Mouse (Mus musculus): ENCODE results near the gene Brpf3. TPM values are rescaled to one million over a fixed set of nuclear protein-coding genes. Genes with fewer than 3 reads are reported as not detected.

Brpf3 gene
- polyA plus RNA-seq, 2 experiments, result 48.6 to 98.3 TPM

DNA sequence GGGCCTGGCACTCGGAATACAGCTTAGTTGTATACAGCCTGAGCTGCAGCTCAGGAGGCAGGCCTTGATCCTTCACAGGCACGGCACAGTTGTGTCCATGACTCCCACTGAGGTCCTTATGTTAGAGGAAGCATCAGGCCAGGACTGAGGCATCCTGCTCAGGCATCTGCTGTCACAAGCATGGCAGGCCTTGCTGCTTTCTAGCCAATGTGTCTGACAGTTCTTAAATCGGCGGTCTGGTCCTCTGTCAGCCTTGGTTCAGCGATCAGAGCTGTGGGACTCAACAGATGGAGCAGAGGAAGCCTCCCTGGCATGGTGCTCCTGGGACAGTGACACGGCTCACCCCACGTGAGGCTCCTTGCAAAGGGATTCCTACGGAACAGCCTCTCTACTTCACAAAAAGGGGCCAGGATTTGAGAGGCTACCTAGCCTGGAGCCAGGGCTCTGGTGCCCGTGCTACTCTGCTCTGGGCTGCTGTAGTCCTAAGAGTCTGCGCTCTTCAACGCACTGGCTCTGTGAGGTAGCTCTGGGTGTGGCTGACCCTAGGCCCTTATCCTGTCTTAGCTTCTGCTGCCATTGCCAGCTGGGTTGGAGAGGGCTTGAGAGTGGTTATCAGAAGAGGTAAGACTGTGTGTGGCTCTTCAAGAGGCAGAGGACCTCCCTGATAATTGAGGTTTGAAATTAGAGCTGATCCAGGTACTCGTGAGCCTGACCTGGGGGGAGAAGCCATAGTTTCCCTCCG, 22.3 kb downstream of the Brpf3 start:
- peak; percentile 94 to 96 (median 96) for DNase-seq (ENCODE audit: low read depth in 3 of 3, low spot score in 3 of 3)
- TF ChIP-seq EP300 (IDR thresholded peaks at IDR 0.05; ENCODE audit: low read depth) (peak; percentile 98), CTCF (IDR thresholded peaks at IDR 0.05; ENCODE audit: low read depth) (0 out of 2 replicates have a peak, but pooled peaks have one; percentile 9)
- Histone ChIP-seq H3K9me3 (ENCODE audit: control insufficient read depth, low read length) (no peaks in the 10 kb centered on the region), H3K4me2 (ENCODE audit: low read depth) (peak overlapping the region; percentile 90), H3K4me1 (replicated peaks; ENCODE audit: control insufficient read depth in 2 of 2, insufficient read depth in 2 of 2, low read length in 1 of 2) (peaks cover 53 to 60% of the 10 kb centered on the region in 2 experiments), H3K4me3 (ENCODE audit: insufficient read depth in 1 of 2, low read depth in 2 of 2, low read length in 2 of 2) (peak overlapping the region; percentile 66 to 70), H3K27ac (peak overlapping the region; percentile 98), H3K9ac (replicated peaks) (peak overlapping the region; percentile 88), H3K36me3 (replicated peaks; ENCODE audit: control insufficient read depth, insufficient read depth, low read depth) (peaks cover 93% of the 10 kb centered on the region), H3K27me3 (ENCODE audit: control insufficient read depth, insufficient read depth, low read length) (no peaks in the 10 kb centered on the region)
- ATAC-seq (ENCODE audit: insufficient read depth), result peak; percentile 99
- 34% methylated on average over 13 of the region's 13 CpGs for WGBS (ENCODE audit: insufficient replicate concordance)

DNA sequence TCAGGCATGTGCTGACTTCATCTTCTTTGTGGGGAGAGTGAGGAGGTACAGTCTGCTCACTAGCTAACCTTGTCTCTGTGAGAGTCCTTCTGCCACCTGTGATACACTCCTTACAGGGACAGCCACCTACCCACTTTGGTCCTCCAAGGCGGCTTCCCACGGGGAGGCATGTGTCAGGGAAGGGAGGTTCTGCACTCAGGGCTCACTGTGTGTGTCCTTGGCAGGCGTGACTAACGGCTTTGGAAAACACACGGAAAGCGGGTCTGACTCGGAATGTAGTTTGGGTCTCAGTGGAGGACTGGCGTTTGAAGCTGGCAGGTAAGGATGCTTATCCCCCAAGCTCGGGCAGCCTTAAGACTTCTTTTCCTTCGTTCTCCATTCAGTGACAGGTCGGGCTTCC, 22.9 kb downstream of the Brpf3 start:
- Histone ChIP-seq H3K27ac (peak overlapping the region; percentile 98), H3K4me3 (ENCODE audit: insufficient read depth in 1 of 2, low read depth in 2 of 2, low read length in 2 of 2) (peak overlapping the region; percentile 66 to 70), H3K9ac (replicated peaks) (peak overlapping the region; percentile 88), H3K4me1 (replicated peaks; ENCODE audit: control insufficient read depth in 2 of 2, insufficient read depth in 2 of 2, low read length in 1 of 2) (peaks cover 58 to 66% of the 10 kb centered on the region in 2 experiments), H3K4me2 (ENCODE audit: low read depth) (peak overlapping the region; percentile 90), H3K27me3 (ENCODE audit: control insufficient read depth, insufficient read depth, low read length) (no peaks in the 10 kb centered on the region), H3K36me3 (replicated peaks; ENCODE audit: control insufficient read depth, insufficient read depth, low read depth) (peaks cover 93% of the 10 kb centered on the region), H3K9me3 (ENCODE audit: control insufficient read depth, low read length) (no peaks in the 10 kb centered on the region)
- no peak for DNase-seq (ENCODE audit: low read depth in 3 of 3, low spot score in 3 of 3)
- 53% methylated on average over 11 of the region's 11 CpGs for WGBS (ENCODE audit: insufficient replicate concordance)
- ATAC-seq (ENCODE audit: insufficient read depth), result peak; percentile 17; the same call in 1 of the 2 replicates
- no peak for TF ChIP-seq EP300 (IDR thresholded peaks at IDR 0.05; ENCODE audit: low read depth)
- no peak for TF ChIP-seq CTCF (IDR thresholded peaks at IDR 0.05; ENCODE audit: low read depth)

DNA sequence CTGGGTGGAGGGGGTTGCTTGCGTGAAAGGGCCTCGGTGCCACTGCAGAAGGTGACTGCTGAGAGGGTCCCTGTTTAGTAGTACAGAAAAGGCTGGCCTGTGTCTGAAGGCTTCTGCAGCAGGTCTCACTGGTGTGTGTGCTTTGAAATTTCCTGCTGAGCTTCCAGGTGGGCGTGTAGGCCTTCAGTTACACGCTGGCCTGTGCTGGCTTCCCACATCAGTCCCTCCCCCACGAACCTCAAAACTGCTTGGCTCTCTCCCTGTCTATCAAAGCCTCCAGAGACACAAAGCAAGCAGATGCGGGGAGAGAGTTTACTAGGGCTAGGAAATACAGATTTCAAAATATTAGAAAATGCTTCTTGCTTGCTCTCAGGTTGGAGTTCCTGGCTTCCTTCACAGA, 24.0 kb downstream of the Brpf3 start:
- peak overlapping the region; percentile 90 for H3K4me2 ChIP-seq (ENCODE audit: low read depth)
- H3K27ac ChIP-seq, result peak overlapping the region; percentile 98
- H3K36me3 ChIP-seq (replicated peaks; ENCODE audit: control insufficient read depth, insufficient read depth, low read depth), result peaks cover 91% of the 10 kb centered on the region
- peaks cover 66 to 77% of the 10 kb centered on the region in 2 experiments for H3K4me1 ChIP-seq (replicated peaks; ENCODE audit: control insufficient read depth in 2 of 2, insufficient read depth in 2 of 2, low read length in 1 of 2)
- no peaks in the 10 kb centered on the region for H3K27me3 ChIP-seq (ENCODE audit: control insufficient read depth, insufficient read depth, low read length)
- DNase-seq (ENCODE audit: low read depth in 3 of 3, low spot score in 3 of 3) (no peak), ATAC-seq (ENCODE audit: insufficient read depth) (no peak)
- no peaks in the 10 kb centered on the region for H3K9me3 ChIP-seq (ENCODE audit: control insufficient read depth, low read length)
- H3K9ac ChIP-seq (replicated peaks), result peak overlapping the region; percentile 88
- TF ChIP-seq EP300 (IDR thresholded peaks at IDR 0.05; ENCODE audit: low read depth), result no peak
- TF ChIP-seq CTCF (IDR thresholded peaks at IDR 0.05; ENCODE audit: low read depth), result no peak
- 45% methylated on average over 6 of the region's 6 CpGs for WGBS (ENCODE audit: insufficient replicate concordance)
- H3K4me3 ChIP-seq (ENCODE audit: insufficient read depth in 1 of 2, low read depth in 2 of 2, low read length in 2 of 2), result peak overlapping the region; percentile 66 to 70

DNA sequence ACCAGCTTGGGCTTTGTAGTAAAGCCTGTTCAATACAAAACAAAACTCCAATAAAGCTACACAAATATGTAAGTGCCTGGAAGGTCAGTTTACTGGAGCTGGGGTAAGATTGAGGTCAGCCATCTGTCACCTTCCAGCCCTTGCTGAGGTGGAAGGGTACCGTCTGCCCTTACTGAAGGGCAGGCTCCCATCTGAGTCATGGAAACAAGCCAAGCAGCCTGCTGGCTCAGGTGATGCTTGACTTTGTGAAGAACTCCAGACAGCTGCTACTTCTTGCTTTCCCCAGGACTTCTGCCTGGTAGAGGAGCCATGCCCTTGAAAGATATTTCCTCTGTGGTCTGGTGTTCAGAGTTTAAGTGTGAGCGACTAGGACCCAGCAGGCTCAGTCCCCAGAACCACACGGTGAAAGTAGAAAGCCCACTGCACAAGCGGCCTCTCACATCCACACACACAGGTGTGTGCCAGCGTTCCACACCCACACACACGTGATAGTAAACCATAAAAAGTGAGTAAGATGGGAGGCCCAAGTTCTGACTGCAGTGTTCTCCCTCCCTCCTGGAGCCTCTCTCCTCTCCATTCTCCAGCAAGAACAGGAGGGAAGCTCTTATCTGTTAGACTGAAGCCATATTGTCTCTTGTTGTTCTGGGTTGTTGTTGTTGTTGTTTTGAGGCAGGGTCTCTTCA, 24.6 kb downstream of the Brpf3 start:
- H3K27me3 ChIP-seq (ENCODE audit: control insufficient read depth, insufficient read depth, low read length), result no peaks in the 10 kb centered on the region
- H3K4me2 ChIP-seq (ENCODE audit: low read depth), result peak overlapping the region; percentile 90
- no peak for DNase-seq (ENCODE audit: low read depth in 3 of 3, low spot score in 3 of 3)
- whole genome bisulfite sequencing (ENCODE audit: insufficient replicate concordance), result 81% methylated on average over 6 of the region's 6 CpGs
- H3K9me3 ChIP-seq (ENCODE audit: control insufficient read depth, low read length), result no peaks in the 10 kb centered on the region
- H3K27ac ChIP-seq, result peak overlapping the region; percentile 98
- no peak for TF ChIP-seq EP300 (IDR thresholded peaks at IDR 0.05; ENCODE audit: low read depth)
- no peak for TF ChIP-seq CTCF (IDR thresholded peaks at IDR 0.05; ENCODE audit: low read depth)
- peak overlapping the region; percentile 66 to 70 for H3K4me3 ChIP-seq (ENCODE audit: insufficient read depth in 1 of 2, low read depth in 2 of 2, low read length in 2 of 2)
- peaks cover 91% of the 10 kb centered on the region for H3K36me3 ChIP-seq (replicated peaks; ENCODE audit: control insufficient read depth, insufficient read depth, low read depth)
- peak overlapping the region; percentile 88 for H3K9ac ChIP-seq (replicated peaks)
- peaks cover 68 to 83% of the 10 kb centered on the region in 2 experiments for H3K4me1 ChIP-seq (replicated peaks; ENCODE audit: control insufficient read depth in 2 of 2, insufficient read depth in 2 of 2, low read length in 1 of 2)
- ATAC-seq (ENCODE audit: insufficient read depth), result no peak

DNA sequence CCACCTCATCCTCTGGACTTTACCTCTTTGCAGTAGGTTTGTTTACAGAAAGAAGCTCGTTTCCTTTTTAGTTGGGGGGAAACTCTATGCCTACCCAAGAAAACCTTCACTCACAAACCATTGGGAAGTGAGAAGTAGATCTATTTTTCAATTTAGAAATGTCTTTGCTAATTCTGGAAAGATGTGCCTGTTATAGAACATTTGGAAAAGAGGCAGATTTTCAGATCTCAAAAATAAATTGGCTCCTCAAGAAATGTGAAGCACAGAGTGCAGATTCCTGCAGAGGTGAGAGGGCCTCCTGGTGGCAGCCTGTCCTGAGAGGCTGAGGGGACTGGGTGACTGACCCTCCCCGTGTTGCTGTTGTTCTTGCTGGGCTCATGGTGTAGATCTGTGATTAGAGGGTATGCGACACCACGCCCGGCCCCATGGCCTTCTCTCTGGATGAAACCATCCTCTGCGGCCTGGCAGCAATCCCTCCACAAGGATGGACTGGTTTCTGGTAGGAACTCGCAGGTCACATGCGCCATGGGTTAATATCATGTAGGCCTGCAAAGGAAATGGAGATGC, 26.9 kb downstream of the Brpf3 start:
- peak overlapping the region; percentile 30 to 70; a peak in 3 of 4 replicates for H3K4me3 ChIP-seq (ENCODE audit: insufficient read depth in 1 of 2, low read depth in 2 of 2, low read length in 2 of 2)
- H3K36me3 ChIP-seq (replicated peaks; ENCODE audit: control insufficient read depth, insufficient read depth, low read depth), result peaks cover 91% of the 10 kb centered on the region
- DNase-seq (ENCODE audit: low read depth in 3 of 3, low spot score in 3 of 3), result no peak
- H3K4me2 ChIP-seq (ENCODE audit: low read depth), result peak overlapping the region; percentile 90
- 74% methylated on average over 8 of the region's 8 CpGs for WGBS (ENCODE audit: insufficient replicate concordance)
- peak overlapping the region; percentile 98 for H3K27ac ChIP-seq
- no peaks in the 10 kb centered on the region for H3K27me3 ChIP-seq (ENCODE audit: control insufficient read depth, insufficient read depth, low read length)
- ATAC-seq (ENCODE audit: insufficient read depth), result no peak
- H3K9me3 ChIP-seq (ENCODE audit: control insufficient read depth, low read length), result no peaks in the 10 kb centered on the region
- peak overlapping the region; percentile 88 for H3K9ac ChIP-seq (replicated peaks)
- H3K4me1 ChIP-seq (replicated peaks; ENCODE audit: control insufficient read depth in 2 of 2, insufficient read depth in 2 of 2, low read length in 1 of 2), result peaks cover 83 to 93% of the 10 kb centered on the region in 2 experiments
- TF ChIP-seq CTCF (IDR thresholded peaks at IDR 0.05; ENCODE audit: low read depth) (0 out of 2 replicates have a peak, but pooled peaks have one; percentile 28), EP300 (IDR thresholded peaks at IDR 0.05; ENCODE audit: low read depth) (no peak)

Measured in liver, embryonic 14.5 days (tissue).